Mouse (Mus musculus): ENCODE data around the gene Abcc6. TPM values are rescaled to one million over a fixed set of nuclear protein-coding genes. Genes with fewer than 3 reads are reported as not detected.
A peak's percentile ranks its signal among the peaks of the same experiment; 100 is the strongest.
"Not testable (repeated sequence)": the region's sequence is repeated elsewhere in the genome, so short reads cannot be mapped to it uniquely, and the experiment has no call there.

Gene Abcc6
- total and polyA plus RNA-seq, 3 experiments = 2.2 to 10.5 (median 6.4) TPM

DNA sequence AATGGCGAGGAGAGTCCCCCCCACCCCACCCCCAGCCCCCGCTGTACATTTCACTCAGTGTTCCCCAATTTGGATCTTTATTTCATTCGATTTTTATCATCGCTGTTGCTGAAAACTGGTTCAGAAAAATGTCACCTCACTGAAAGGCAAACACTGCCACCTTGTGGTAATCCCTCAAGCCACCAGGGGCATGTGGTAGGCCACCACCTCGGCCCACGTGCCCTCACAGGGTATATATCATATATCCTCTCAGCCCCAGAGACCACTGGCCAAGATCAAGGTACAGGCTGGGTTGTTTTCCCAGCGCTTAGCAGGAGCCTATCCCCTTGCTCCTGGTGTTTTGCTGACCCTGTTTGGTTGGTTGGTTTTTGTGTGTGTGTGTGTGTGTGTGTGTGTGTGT lies 95.0 kb downstream of the Abcc6 start:
- peak; percentile 75 for DNase-seq (ENCODE audit: extremely low read depth)
- no peak overlapping the region; the same call in 1 of the 2 replicates for H3K4me2 ChIP-seq (ENCODE audit: insufficient read depth, low read depth, poor library complexity, severe bottlenecking)
- no peaks in the 10 kb centered on the region for H3K79me2 ChIP-seq (replicated peaks; ENCODE audit: control insufficient read depth, extremely low read depth, insufficient read depth, poor library complexity, severe bottlenecking)
- peaks cover 12% of the 10 kb centered on the region for H3K9me3 ChIP-seq (replicated peaks; ENCODE audit: low read length)
- no peak overlapping the region for H3K4me3 ChIP-seq (replicated peaks in 1 of 3; ENCODE audit: low read depth in 2 of 3, low read length in 2 of 3, poor library complexity in 1 of 3)
- in situ Hi-C loops (cut with MboI; ENCODE audit: low pct_ligation_motif_present, low pct_unique_long_range_greater_than_20kb, low sequenced_read_pairs) (no loop called here), dilution Hi-C loops (cut with MboI; ENCODE audit: extremely low pct_ligation_motif_present, extremely low pct_unique_long_range_greater_than_20kb, low sequenced_read_pairs) (no loop called here)
- no peak overlapping the region for H3K9ac ChIP-seq (ENCODE audit: insufficient read depth, low read depth)
- H3K27me3 ChIP-seq (replicated peaks) = peaks cover 7% of the 10 kb centered on the region
- TF ChIP-seq TCF12 (IDR thresholded peaks at IDR 0.05; ENCODE audit: low read depth, low read length) = no peak
- no peak for TF ChIP-seq E2F4 (IDR thresholded peaks at IDR 0.05; ENCODE audit: insufficient replicate concordance, low read depth, low read length)
- no peak for TF ChIP-seq NRF1 (IDR thresholded peaks at IDR 0.05; ENCODE audit: low read depth, low read length)
- no peak for TF ChIP-seq JUN (IDR thresholded peaks at IDR 0.05; ENCODE audit: insufficient read depth, low read depth, low read length)
- no peak for TF ChIP-seq MEF2A (IDR thresholded peaks at IDR 0.05; ENCODE audit: borderline replicate concordance, low read depth, low read length)
- no peak for TF ChIP-seq KAT2A (IDR thresholded peaks at IDR 0.05; ENCODE audit: insufficient replicate concordance, low read length)
- peak; percentile 69 for TF ChIP-seq RAD21 (IDR thresholded peaks at IDR 0.05; ENCODE audit: low read depth, low read length)
- TF ChIP-seq PAX5 (IDR thresholded peaks at IDR 0.05; ENCODE audit: low read length) = no peak
- TF ChIP-seq MYC (IDR thresholded peaks at IDR 0.05; ENCODE audit: low read depth, low read length) = peak; percentile 84; the same call in 1 of the 2 replicates
- TF ChIP-seq CTCF (conservative IDR thresholded peaks at IDR 0.05 in 1 of 2, IDR thresholded peaks at IDR 0.05 in 1 of 2; ENCODE audit: low read depth in 2 of 2, low read length in 2 of 2) = peak; percentile 19 to 74; a peak in 2 of 4 replicates
- TF ChIP-seq SMC3 (IDR thresholded peaks at IDR 0.05; ENCODE audit: low read depth, low read length) = peak; percentile 67
- TF ChIP-seq MAX (IDR thresholded peaks at IDR 0.05; ENCODE audit: low read length) = peak; percentile 44
- TF ChIP-seq ELF1 (IDR thresholded peaks at IDR 0.05; ENCODE audit: low read depth, low read length) = no peak
- no peak overlapping the region for H3K27ac ChIP-seq (ENCODE audit: insufficient read depth, low read depth)
- peaks cover 0 to 4% of the 10 kb centered on the region in 2 experiments; a peak in 1 of 4 replicates for H3K4me1 ChIP-seq (ENCODE audit: control insufficient read depth in 1 of 2, insufficient read depth in 2 of 2)
- H3K36me3 ChIP-seq (replicated peaks in 1 of 2; ENCODE audit: control insufficient read depth in 1 of 2, insufficient read depth in 1 of 2, low read length in 1 of 2) = no peaks in the 10 kb centered on the region

DNA sequence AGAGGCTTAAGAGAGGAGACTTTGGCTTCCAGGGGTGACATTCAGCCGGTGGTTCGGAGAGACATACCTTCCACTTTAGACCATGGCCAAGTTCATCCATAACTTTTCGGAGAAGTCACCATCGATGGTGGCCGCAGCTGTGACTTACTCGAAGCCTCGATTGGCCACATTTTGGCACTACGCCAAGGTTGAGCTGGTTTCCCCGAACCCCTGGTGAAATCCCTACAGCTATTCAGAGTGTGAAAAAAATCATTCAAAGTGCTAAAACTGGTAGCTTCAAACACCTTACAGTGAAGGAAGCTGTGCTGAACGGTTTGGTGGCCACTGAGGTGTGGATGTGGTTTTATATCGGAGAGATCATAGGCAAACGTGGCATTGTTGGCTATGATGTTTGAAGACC lies 96.3 kb downstream of the Abcc6 start:
- not testable (repeated sequence) for H3K27me3 ChIP-seq (replicated peaks)

DNA sequence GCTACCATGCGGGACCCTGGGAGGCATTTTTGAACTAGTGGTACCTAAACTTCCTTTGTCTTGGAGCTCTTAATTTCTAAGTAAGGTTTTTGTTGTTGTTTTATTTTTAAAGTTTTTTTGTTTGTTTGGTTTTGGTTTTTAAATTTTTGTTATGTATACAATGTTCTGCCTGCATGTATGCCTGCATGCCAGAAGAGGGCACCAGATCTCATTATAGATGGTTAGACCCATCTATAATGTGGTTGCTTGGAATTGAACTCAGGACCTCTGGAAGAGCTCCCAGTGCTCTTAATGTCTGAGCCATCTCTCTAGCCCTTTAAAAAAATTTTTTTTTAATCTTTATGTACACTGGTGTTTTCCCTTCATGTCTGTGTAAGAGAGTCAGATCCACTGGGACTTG lies 100.4 kb downstream of the Abcc6 start:
- TF ChIP-seq CTCF (conservative IDR thresholded peaks at IDR 0.05 in 1 of 2, IDR thresholded peaks at IDR 0.05 in 1 of 2; ENCODE audit: low read depth in 2 of 2, low read length in 2 of 2) (peak in 1 of 2 experiments; percentile 39; a peak in 2 of 4 replicates), NRF1 (IDR thresholded peaks at IDR 0.05; ENCODE audit: low read depth, low read length) (no peak)
- no peak overlapping the region for H3K9ac ChIP-seq (ENCODE audit: insufficient read depth, low read depth)
- peaks cover 0 to 4% of the 10 kb centered on the region in 2 experiments; a peak in 1 of 4 replicates for H3K4me1 ChIP-seq (ENCODE audit: control insufficient read depth in 1 of 2, insufficient read depth in 2 of 2)
- peaks cover 32% of the 10 kb centered on the region for H3K9me3 ChIP-seq (replicated peaks; ENCODE audit: low read length)
- H3K27ac ChIP-seq (ENCODE audit: insufficient read depth, low read depth) = no peak overlapping the region
- no peak for DNase-seq (ENCODE audit: extremely low read depth)
- H3K4me3 ChIP-seq (replicated peaks in 1 of 3; ENCODE audit: low read depth in 2 of 3, low read length in 2 of 3, poor library complexity in 1 of 3) = no peak overlapping the region
- dilution Hi-C loops (cut with MboI; ENCODE audit: extremely low pct_ligation_motif_present, extremely low pct_unique_long_range_greater_than_20kb, low sequenced_read_pairs) (no loop called here), in situ Hi-C loops (cut with MboI; ENCODE audit: low pct_ligation_motif_present, low pct_unique_long_range_greater_than_20kb, low sequenced_read_pairs) (loop anchor here (10.0 kb wide), 1 partner anchor 195 kb away; no protein-coding TSS in a partner anchor)
- H3K36me3 ChIP-seq (replicated peaks in 1 of 2; ENCODE audit: control insufficient read depth in 1 of 2, insufficient read depth in 1 of 2, low read length in 1 of 2) = no peaks in the 10 kb centered on the region
- no peaks in the 10 kb centered on the region for H3K79me2 ChIP-seq (replicated peaks; ENCODE audit: control insufficient read depth, extremely low read depth, insufficient read depth, poor library complexity, severe bottlenecking)
- no peaks in the 10 kb centered on the region for H3K27me3 ChIP-seq (replicated peaks)
- no peak overlapping the region for H3K4me2 ChIP-seq (ENCODE audit: insufficient read depth, low read depth, poor library complexity, severe bottlenecking)

More for the DNA sequence above, 96.3 kb downstream of the Abcc6 start:
- DNase-seq (ENCODE audit: extremely low read depth); H3K4me3 ChIP-seq (replicated peaks in 1 of 3; ENCODE audit: low read depth in 2 of 3, low read length in 2 of 3, poor library complexity in 1 of 3); H3K36me3 ChIP-seq (replicated peaks in 1 of 2; ENCODE audit: control insufficient read depth in 1 of 2, insufficient read depth in 1 of 2, low read length in 1 of 2); H3K27ac ChIP-seq (ENCODE audit: insufficient read depth, low read depth); H3K4me2 ChIP-seq (ENCODE audit: insufficient read depth, low read depth, poor library complexity, severe bottlenecking); dilution Hi-C loops (cut with MboI; ENCODE audit: extremely low pct_ligation_motif_present, extremely low pct_unique_long_range_greater_than_20kb, low sequenced_read_pairs); H3K79me2 ChIP-seq (replicated peaks; ENCODE audit: control insufficient read depth, extremely low read depth, insufficient read depth, poor library complexity, severe bottlenecking); H3K9ac ChIP-seq (ENCODE audit: insufficient read depth, low read depth); H3K4me1 ChIP-seq (ENCODE audit: control insufficient read depth in 1 of 2, insufficient read depth in 2 of 2); in situ Hi-C loops (cut with MboI; ENCODE audit: low pct_ligation_motif_present, low pct_unique_long_range_greater_than_20kb, low sequenced_read_pairs): not testable (repeated sequence)
- H3K9me3 ChIP-seq (replicated peaks; ENCODE audit: low read length) = peaks cover 12% of the 10 kb centered on the region
